Mouse (Mus musculus) splenic B cell, adult 2 months (primary cell): ENCODE measurements around the gene Herpud1.
"Not testable (repeated sequence)": the region's sequence is repeated elsewhere in the genome, so short reads cannot be mapped to it uniquely, and the experiment has no call there.

Source experiments
- DNase-seq: peaks from one replicate; pipeline ENCODE4 v3.0.0-alpha.2; 2011; ENCODE audit warnings: low read depth, low spot score
- H3K27me3 ChIP-seq: 2 replicates; pipeline ENCODE4 v1.6.1; 2012; ENCODE audit warnings: mild to moderate bottlenecking, low read length, moderate library complexity, mixed read lengths; ENCODE audit not compliant: control insufficient read depth, poor library complexity, insufficient read depth, severe bottlenecking
- H3K36me3 ChIP-seq: 2 replicates; pipeline ENCODE4 v1.6.1; 2012; ENCODE audit warnings: mild to moderate bottlenecking, low read length, moderate library complexity, mixed read lengths; ENCODE audit not compliant: control insufficient read depth, poor library complexity, insufficient read depth, severe bottlenecking

The Herpud1 gene

DNA sequence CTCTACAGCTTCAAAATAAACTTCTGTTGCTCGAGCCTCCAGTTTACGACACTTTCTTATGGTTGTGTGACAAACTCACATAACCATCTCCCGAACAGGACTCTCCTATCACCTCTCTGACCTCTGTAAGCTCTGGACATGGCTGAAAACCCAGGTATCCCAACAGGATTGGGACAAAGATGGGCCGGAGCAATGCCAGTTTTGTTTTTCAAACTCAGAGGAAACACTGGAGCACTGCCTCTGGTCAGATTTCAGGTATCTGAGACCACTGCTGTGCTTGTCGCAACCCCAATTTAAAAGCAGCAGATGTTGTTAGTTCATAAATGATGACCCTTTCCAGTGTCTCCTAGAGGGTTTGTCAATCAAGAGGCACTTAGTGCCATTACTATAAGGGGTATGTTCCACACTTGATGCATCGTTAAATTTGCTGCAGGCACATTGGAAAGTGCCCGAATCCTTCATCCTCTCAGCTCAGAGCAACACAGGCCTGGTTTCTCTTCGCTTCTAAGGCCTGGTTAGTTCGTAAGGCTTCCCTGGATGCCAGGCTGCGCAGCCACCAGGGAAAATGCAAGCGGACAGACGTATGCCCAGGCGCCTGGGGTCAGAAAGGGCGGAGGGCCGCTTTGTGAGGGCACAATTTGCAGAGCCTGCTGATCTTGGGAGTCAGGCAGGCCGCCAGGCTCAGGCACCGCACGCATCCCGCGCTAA, 578 bp upstream of the Herpud1 start:
- no peak for DNase-seq
- H3K36me3 ChIP-seq: peaks cover 12% of the 10 kb centered on the region
- no peaks in the 10 kb centered on the region for H3K27me3 ChIP-seq

DNA sequence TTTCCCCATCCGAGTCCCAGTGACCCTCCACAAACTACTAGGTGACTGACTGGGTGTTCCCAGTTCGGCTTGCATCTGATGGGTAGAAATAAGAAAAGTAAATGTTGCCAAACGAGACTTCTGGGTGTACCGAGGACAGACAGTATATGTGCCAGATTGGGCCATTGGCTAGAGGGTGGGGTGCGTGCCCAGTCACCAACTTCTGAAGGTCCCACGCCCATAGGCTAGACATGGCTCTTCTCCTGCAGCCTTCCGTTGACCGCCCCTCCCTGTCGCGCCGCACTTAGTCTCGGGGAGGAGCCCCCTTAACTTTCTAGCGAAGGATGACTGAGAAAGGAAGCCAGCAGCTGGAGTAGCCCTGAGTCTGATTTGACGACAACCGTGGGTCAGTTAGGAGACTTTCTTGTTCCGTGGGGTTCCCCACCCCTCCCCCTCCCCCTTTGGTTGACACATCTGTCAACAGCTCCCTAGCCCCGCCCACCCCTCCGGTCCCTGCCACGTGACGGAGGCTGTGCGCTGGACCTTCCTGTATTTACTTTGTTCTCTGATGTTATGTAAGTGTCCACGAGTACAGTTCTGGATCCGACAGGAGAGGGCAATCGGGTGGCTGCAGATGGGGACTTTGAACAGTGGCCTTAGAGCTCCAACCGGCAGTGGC, 918 bp downstream of the Herpud1 start:
- Histone ChIP-seq H3K36me3 (peaks cover 18% of the 10 kb centered on the region), H3K27me3 (no peaks in the 10 kb centered on the region)
- DNase-seq: peak; percentile 83

DNA sequence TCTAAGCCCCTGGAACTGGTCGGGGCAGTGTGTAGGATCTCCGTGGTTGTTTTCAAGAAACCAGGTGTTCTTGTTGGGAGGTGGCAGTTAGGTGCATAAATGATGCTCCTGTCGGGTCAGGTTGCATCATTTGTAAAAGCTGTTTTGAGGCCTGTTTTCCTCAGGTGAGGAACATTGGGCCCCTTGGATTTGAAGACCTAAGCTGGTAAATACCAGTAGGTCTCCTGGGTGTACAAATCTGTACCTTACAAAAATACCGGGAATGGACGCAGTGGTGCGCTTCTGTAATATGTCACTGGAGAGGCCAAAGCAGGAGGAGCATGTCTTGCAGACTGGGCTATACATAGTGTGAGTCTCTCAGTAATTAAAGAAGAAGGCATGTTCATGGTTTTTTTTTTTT, 1.5 kb downstream of the Herpud1 start:
- peaks cover 22% of the 10 kb centered on the region for H3K36me3 ChIP-seq
- DNase-seq: no peak
- H3K27me3 ChIP-seq: no peaks in the 10 kb centered on the region

DNA sequence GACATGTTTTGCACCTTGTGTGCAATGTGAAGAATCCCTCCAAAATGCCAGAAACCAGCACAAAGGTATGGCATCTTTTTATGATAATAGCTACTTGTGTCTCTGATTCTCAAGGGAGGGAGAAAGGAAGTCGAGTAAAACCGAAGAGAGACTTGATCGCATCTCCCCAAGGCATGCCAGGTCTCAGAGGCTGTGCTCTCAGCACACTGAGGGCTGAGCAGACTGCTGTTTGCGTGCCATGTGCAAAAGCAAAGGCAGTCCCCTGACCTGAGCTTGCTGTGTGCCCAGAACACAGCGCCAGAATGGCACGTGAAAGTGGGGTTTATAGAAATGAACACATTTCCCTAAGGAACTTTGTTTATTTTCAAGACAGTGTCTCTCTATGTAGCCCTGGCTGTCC, 3.3 kb downstream of the Herpud1 start:
- no peak for DNase-seq

DNA sequence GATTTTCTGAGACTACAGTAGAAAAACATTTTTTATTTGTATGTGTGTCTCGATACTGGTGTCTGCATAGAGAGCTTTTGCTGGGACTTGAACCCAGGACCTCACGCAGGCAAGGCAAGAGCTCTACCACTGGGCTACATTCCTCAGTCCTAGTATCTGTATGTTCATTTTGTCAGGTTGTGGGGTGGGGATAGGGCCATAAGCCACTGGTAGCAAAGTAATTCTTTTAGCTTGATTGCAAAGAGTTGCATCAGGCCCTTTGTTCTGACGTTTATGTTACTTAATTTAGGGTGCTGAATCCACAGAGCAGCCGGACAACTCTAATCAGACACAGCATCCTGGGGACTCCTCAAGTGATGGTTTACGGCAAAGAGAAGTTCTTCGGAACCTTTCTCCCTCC, 4.2 kb downstream of the Herpud1 start:
- DNase-seq: no peak
- no peaks in the 10 kb centered on the region for H3K27me3 ChIP-seq
- H3K36me3 ChIP-seq: peaks cover 41% of the 10 kb centered on the region

More for the DNA sequence above, 3.3 kb downstream of the Herpud1 start:
- no peaks in the 10 kb centered on the region for H3K27me3 ChIP-seq
- peaks cover 34% of the 10 kb centered on the region for H3K36me3 ChIP-seq

DNA sequence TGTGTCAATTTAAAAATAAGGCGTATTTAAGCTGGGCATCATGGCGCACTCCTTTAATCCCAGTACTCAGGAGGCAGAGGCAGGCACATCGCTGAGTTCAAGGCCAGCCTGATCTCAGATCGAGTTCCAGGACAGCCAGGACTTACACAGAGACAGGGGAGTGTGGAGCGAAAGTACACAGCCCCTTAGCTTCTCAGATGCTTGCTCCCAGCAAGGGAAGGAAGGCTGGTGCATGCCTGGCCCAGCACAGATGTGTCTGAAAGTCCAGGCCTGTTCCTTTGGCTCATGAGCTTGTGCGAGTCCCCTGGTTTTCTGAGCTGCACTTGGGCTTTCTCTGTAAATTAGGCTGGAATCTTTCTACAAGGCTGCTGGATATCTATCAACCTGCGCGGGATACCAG, 4.7 kb downstream of the Herpud1 start:
- no peaks in the 10 kb centered on the region for H3K27me3 ChIP-seq
- no peak for DNase-seq
- H3K36me3 ChIP-seq: peaks cover 44% of the 10 kb centered on the region

DNA sequence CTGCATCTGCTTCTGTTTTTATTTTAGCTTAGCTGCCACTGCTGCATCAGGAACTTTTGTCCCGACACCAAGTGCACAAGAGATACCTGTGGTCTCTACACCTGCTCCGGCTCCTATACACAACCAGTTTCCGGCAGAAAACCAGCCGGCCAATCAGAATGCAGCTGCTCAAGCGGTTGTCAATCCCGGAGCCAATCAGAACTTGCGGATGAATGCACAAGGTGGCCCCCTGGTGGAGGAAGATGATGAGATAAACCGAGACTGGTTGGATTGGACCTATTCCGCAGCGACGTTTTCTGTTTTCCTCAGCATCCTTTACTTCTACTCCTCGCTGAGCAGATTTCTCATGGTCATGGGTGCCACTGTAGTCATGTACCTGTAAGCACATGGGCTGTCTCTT, 5.9 kb downstream of the Herpud1 start:
- DNase-seq: peak; percentile 70
- Histone ChIP-seq H3K36me3 (peaks cover 45% of the 10 kb centered on the region), H3K27me3 (no peaks in the 10 kb centered on the region)

DNA sequence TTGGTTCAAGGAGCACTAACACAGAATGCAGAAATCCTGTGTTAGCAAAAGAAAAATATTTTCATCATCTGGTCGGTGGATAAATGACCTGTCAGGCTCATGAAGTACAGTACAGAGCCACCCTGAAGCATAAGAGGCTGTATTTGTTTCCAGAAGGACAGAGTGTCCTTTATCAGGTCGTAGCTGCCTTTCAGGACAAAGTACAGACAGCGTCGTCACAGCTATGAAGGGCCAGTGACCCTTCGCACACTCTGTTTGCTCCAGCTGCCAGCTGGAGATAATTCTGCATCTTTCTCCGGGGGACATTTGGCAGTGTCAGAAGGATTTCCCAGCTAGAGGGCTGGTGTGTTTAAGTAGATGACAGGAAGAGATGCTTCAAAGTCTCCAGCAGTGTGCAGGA, 6.4 kb downstream of the Herpud1 start:
- Histone ChIP-seq H3K36me3 (peaks cover 45% of the 10 kb centered on the region), H3K27me3 (no peaks in the 10 kb centered on the region)
- no peak for DNase-seq

DNA sequence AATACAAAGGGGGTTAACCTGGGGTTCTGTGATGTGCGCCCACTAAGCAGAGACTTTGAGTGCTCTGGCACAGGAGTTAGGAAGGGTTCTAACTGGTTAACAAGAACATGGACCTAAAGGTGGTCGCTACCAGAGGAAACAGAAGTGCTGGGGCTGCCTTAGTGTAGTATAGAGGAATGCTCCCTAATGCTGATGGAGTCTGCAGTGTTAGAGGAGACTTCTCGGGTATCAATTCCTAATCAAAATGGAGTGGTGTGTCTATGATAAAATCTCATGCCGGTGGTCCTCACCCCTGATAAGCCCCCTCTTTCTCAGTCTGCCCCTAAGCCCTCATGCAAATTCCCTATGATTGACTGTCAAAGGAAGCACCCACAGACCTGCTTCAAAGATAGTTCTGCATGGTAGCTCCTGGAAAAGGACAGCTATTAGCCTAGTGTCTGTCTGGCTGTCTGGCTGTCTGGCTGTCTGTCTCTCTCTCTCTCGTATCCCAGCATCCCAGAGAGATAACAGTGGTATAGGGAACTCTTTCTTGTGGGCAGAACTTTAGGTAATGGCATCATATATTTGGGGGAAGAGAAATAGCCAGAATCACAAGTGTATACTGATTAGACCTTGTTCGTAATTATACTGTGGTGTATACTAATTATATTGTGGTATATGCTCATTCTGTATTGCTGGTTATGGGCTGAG, 9.8 kb downstream of the Herpud1 start:
- peaks cover 33% of the 10 kb centered on the region for H3K36me3 ChIP-seq
- no peaks in the 10 kb centered on the region for H3K27me3 ChIP-seq
- no peak for DNase-seq

DNA sequence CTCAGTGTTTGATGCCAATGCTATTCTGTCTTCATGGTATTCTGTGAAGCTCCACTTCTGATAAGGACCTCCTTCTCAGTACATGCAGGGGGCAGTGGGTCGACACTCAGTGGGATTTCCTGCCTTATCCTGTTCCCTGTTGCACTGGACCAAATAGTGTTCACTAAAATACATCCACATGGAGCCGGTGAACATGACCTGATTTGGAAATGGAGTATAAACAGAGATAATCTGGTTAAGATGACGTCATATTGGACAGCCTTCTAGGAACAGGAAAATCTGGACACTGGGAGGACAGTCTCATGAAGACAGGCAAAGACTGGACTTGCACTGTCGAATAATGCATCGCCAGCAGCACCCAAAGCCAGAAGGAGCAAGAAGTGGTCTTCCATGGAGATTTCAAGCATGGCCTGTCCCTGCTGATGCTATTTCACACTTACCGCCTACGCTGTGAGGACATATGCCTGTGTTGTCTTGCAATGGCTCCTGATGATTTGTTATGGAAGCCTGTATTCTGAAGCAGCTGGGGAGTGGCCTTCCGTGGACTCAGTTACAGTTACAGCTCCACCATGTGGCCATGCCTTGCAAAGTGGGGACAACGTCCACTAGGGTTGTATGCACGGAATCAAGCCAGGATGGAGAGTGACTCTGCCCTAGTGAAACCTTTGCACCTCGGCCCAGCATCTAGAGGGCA, 10.9 kb downstream of the Herpud1 start:
- DNase-seq: peak; percentile 83
- H3K27me3 ChIP-seq: no peaks in the 10 kb centered on the region
- H3K36me3 ChIP-seq: peaks cover 27% of the 10 kb centered on the region

DNA sequence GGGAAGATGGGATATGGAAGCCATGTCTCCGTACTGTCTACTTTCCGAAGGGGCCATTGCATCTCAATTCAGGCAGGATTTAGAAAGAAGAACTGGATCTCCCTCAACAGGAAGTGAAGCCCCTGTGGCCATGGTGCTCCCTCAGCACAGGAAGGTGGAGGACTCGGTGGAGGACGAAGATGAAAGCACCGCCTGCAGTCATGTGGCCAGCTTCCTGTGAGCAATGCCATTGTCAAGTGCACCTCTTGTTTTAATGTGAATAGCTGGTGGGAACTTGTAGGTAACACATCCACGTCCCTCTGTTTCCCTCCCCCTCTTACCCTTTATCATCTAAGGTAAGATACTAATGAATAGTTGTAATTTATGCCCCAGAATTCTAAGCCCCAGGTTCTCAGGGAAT, 12.3 kb downstream of the Herpud1 start:
- peak; percentile 73 for DNase-seq
- no peaks in the 10 kb centered on the region for H3K27me3 ChIP-seq
- H3K36me3 ChIP-seq: peaks cover 19% of the 10 kb centered on the region

DNA sequence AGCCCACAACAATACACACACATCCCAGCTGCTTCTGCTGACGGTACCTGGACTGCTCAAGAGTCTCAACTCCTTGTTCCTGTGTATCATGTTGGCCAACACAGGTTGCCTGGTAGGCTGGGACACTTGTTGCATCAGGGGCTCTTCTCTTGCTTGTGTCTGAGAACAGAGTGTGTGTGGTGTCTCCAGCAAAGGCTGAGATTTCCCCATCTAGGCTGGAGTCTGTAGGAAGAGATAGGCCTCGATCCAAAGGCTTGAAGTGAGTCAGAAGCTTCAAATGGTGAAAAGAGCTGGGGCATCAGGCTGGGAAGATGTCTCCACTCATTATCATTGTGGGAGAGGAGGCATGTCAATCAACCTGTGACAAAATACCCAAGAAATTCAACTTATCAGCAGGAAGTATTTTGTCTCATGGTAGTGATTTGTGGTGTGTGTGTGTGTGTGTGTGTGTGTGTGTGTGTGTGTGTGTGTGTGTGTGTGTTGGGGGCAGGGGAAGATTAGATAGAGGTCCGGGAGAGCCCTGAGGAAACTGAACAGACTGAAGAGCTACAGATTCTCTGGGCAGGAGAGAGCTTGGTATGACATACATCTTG, 13.2 kb downstream of the Herpud1 start:
- Histone ChIP-seq H3K27me3 (no peaks in the 10 kb centered on the region), H3K36me3 (peaks cover 12% of the 10 kb centered on the region; the same call in 1 of the 2 replicates)
- DNase-seq: no peak

DNA sequence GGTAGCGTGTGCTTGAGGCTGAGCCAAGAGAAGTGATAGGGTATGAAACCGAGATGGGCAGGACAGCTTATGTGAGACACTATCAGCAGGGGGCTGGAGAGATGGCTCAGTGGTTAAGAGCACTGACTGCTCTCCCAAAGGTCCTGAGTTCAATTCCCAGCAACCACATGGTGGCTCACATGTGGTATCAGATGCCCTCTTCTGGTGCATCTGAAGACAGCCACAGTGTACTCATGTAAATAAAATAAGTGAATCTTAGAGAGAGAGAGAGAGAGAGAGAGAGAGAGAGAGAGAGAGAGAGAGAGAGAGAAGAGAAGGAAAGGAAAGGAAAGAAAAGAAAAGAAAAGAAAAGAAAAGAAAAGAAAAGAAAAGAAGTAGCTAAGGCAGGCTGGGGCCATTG, 13.7 kb downstream of the Herpud1 start:
- H3K27me3 ChIP-seq, H3K36me3 ChIP-seq: not testable (repeated sequence)
- peak; percentile 30 for DNase-seq

DNA sequence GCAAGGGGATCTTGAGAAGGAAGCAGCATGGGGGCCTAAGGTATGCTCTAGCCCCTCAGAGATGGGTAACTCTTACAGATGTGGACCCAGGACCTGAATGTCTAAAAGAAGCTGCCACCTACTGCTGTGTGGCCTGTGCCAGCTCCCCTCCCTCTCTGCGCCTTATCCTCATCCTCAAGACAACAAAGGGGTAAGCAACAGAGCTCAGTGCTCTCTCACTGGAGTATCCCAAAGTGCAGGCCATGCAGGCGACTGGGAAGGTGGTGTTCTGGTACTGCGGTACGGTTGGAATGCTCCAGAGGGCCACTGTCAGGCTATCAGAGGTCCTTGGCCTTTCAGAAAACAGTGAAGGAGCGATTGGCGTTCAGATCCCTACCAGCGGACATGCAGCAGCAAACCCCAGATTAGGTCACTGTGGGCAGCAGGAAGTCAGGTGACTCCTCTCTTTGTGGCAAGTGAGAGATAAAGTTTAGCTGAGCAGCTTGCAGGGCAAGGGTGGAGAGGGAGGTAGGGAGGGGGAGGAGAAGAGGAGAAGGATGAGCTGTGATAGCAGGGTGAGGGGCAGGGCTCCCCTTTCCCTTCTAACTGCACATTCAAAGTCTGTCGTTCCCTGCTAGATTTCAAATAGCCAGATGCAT, 22.3 kb downstream of the Herpud1 start:
- DNase-seq: no peak
- no peaks in the 10 kb centered on the region for H3K36me3 ChIP-seq
- H3K27me3 ChIP-seq: no peaks in the 10 kb centered on the region
